7 mouse cellular contexts compared by ENCODE assay signal in genomic region chr13:52976510-52977220, GRCm38 (mm10). TPM values are rescaled to one million over a fixed set of nuclear protein-coding genes. Genes with fewer than 3 reads are reported as not detected.
A peak's percentile ranks its signal among the peaks of the same experiment; 100 is the strongest.
DNase-seq lines count a peak whose midpoint lies in the region; ATAC-seq lines count a peak whose summit lies in the region.

No protein-coding gene starts in this region.

- H3K9me3 ChIP-seq in forebrain, embryonic 14.5 days (replicated peaks; ENCODE audit: control insufficient read depth, low read length), result no peaks in the 10 kb centered on the region
- H3K9me3 ChIP-seq in megakaryocyte, embryonic 14.5 days, result no peaks in the 10 kb centered on the region

- peaks cover 5% of the 10 kb centered on the region; the same call in 1 of the 2 replicates for H3K27me3 ChIP-seq in forebrain, embryonic 14.5 days (replicated peaks; ENCODE audit: control insufficient read depth, insufficient read depth, low read length)
- peaks cover 28% of the 10 kb centered on the region for H3K27me3 ChIP-seq in megakaryocyte, embryonic 14.5 days (replicated peaks)

- peak; percentile 79 to 93 for DNase-seq in adrenal gland, adult (ENCODE audit: inconsistent age in 2 of 2, low spot score in 1 of 2)
- DNase-seq in forebrain, embryonic 14.5 days (ENCODE audit: low spot score), result peak; percentile 57
- DNase-seq in frontal cortex, postnatal 36 days (ENCODE audit: low spot score in 2 of 2), result no peak
- DNase-seq in thymus, adult 18-20 months, result no peak

- peak; percentile 27 for ATAC-seq in CD4-positive, CD25-positive, alpha-beta regulatory T cell, adult 4 months
- no peak for ATAC-seq in forebrain, embryonic 14.5 days
- ATAC-seq in inflammation-experienced regulatory T-cells, adult 6 months, result peak; percentile 42

- 0 out of 2 replicates have a peak overlapping the region, but pooled peaks have one; percentile 3 for H3K4me3 ChIP-seq in forebrain, embryonic 14.5 days (ENCODE audit: low read depth, low read length)
- peak overlapping the region; percentile 15 for H3K4me3 ChIP-seq in megakaryocyte, embryonic 14.5 days (replicated peaks)

- H3K36me3 ChIP-seq in forebrain, embryonic 14.5 days (ENCODE audit: control insufficient read depth, insufficient read depth, low read length), result no peaks in the 10 kb centered on the region
- H3K36me3 ChIP-seq in megakaryocyte, embryonic 14.5 days (replicated peaks; ENCODE audit: low read length), result peaks cover 15% of the 10 kb centered on the region

- peaks cover 20% of the 10 kb centered on the region for H3K4me1 ChIP-seq in forebrain, embryonic 14.5 days (ENCODE audit: control insufficient read depth, insufficient read depth, low read length)
- H3K4me1 ChIP-seq in megakaryocyte, embryonic 14.5 days, result peaks cover 54% of the 10 kb centered on the region

- H3K9ac ChIP-seq in forebrain, embryonic 14.5 days (ENCODE audit: low read length), result peak overlapping the region; percentile 33

- 4% methylated on average over 16 of the region's 16 CpGs for WGBS in forebrain, embryonic 14.5 days

- no peak overlapping the region for H3K27ac ChIP-seq in forebrain, embryonic 14.5 days (ENCODE audit: low read depth, low read length)

- H3K4me2 ChIP-seq in forebrain, embryonic 14.5 days (ENCODE audit: low read length), result peak overlapping the region; percentile 99

RNA-seq across cellular contexts. Expression of gene Nfil3, which starts 4.2 kb away (rescaled TPM):
- 1 to 10 TPM; 1.7 to 3.7 TPM for polyA plus RNA-seq in CD4-positive, CD25-positive, alpha-beta regulatory T cell, adult 4 months (2017; shearing (Covaris generic))
- polyA plus RNA-seq in forebrain, embryonic 14.5 days (2014; fragmentation: Nextera tagmentation; extraction: Ambion mirVana), result 38.1 and 53.7 TPM in 2 replicates
- polyA plus RNA-seq in inflammation-experienced regulatory T-cells, adult 6 months (2017; shearing (Covaris generic)), result 1 to 10 TPM; 2.7 to 4.1 (median 3.8) TPM
- 15.6 and 17.5 TPM in 2 replicates for polyA plus RNA-seq in megakaryocyte, embryonic 14.5 days (2012; ENCODE audit: insufficient read depth, low replicate concordance)

RNA-seq across cellular contexts. Expression of gene Auh, which starts 47.2 kb away (rescaled TPM):
- polyA plus RNA-seq in CD4-positive, CD25-positive, alpha-beta regulatory T cell, adult 4 months (2017; shearing (Covaris generic)), result 10 to 100 TPM; 32.7 to 47.4 TPM
- polyA plus RNA-seq in forebrain, embryonic 14.5 days (2014; fragmentation: Nextera tagmentation; extraction: Ambion mirVana), result 47.9 and 55.9 TPM in 2 replicates
- 10 to 100 TPM; 25.0 to 28.2 (median 26.2) TPM for polyA plus RNA-seq in inflammation-experienced regulatory T-cells, adult 6 months (2017; shearing (Covaris generic))
- 3.4 and 30.9 TPM in 2 replicates for polyA plus RNA-seq in megakaryocyte, embryonic 14.5 days (2012; ENCODE audit: insufficient read depth, low replicate concordance)

Comparison
In these comparisons a context has a peak if more than half of its experiments do, and no peak if none do; other contexts are left out.
1. DNase-seq: peak in adrenal gland, adult (2 of 2) and forebrain, embryonic 14.5 days (single experiment); none in frontal cortex, postnatal 36 days (0 of 2) and thymus, adult 18-20 months (0 of 2).